Mouse (Mus musculus): ENCODE measurements around the gene Cux1. TPM values are rescaled to one million over a fixed set of nuclear protein-coding genes. Genes with fewer than 3 reads are reported as not detected.
"Not testable (repeated sequence)": the region's sequence is repeated elsewhere in the genome, so short reads cannot be mapped to it uniquely, and the experiment has no call there.

Gene Cux1
- polyA plus RNA-seq, 1 experiment from 2014 or later, result 112 TPM

DNA sequence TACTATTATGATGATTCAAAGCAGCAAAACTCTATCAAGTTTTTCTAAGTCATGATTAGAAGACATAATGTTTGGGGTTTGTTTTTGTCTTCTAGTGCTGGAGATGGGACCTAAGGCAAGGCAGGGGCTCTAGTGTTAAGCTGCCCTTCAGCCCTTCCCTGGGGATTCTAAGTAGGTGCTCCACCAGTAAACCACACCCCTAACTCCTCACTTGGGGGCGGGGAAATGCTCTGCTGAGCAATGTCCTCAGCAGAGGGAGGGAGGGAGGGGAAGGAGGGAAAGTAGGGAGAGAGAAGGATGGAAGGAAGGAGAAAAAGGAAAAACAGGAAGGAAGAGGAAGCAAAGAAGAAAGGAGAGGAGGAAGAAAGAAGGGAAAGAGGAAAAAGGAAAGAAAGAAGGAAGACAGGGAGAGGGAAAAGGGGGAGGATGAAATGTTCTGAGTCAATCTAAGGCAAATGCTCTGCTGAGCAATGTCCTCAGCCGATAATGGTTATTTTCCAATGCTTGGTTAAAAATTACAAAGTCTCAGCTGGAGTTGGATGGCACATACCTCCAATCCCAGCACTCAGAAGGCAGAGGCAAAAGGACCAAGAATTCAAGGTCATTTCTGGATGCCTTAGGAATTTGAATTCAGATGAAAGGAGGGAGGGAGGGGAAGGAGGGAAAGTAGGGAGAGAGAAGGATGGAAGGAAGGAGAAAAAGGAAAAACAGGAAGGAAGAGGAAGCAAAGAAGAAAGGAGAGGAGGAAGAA lies 96.1 kb downstream of the Cux1 start:
- not testable (repeated sequence) for H3K9me3 ChIP-seq (ENCODE audit: control insufficient read depth, low read length); H3K4me2 ChIP-seq (ENCODE audit: low read length); H3K27me3 ChIP-seq (ENCODE audit: control insufficient read depth, insufficient read depth, low read length); H3K36me3 ChIP-seq (ENCODE audit: control insufficient read depth, insufficient read depth, low read length); ATAC-seq (ENCODE audit: low FRiP score, low TSS enrichment); H3K9ac ChIP-seq (replicated peaks; ENCODE audit: low read length); DNase-seq; H3K27ac ChIP-seq (replicated peaks; ENCODE audit: low read depth, low read length); H3K4me3 ChIP-seq (replicated peaks; ENCODE audit: low read depth, low read length)
- H3K4me1 ChIP-seq (ENCODE audit: control insufficient read depth, insufficient read depth, low read length), result peaks cover 33% of the 10 kb centered on the region
- 56% methylated on average over 2 of the region's 2 CpGs for WGBS

DNA sequence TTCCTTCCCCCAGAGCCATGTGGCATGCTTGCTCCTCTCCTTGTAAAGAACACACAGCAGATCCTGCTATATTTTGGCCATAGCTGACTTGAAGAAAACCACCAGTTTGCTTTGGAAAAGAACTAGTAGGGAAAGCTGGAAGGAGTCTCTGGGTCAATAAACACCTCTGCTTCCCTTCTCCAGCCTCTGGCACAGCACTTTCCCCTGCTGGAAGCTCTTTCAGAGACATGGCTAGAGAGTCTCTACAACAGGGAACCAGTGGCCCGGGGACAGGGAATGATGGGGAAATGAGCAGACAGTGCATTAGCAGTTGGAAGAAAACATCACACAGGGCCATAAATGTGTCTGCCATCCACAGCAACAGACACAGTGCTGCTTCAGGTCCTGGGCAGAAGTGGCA lies 98.0 kb downstream of the Cux1 start:
- H3K27me3 ChIP-seq (ENCODE audit: control insufficient read depth, insufficient read depth, low read length), result no peaks in the 10 kb centered on the region
- WGBS, result 71% methylated on average over 1 of the region's 1 CpGs
- no peaks in the 10 kb centered on the region for H3K36me3 ChIP-seq (ENCODE audit: control insufficient read depth, insufficient read depth, low read length)
- DNase-seq (no peak), ATAC-seq (ENCODE audit: low FRiP score, low TSS enrichment) (no peak)
- no peak overlapping the region for H3K27ac ChIP-seq (replicated peaks; ENCODE audit: low read depth, low read length)
- H3K9ac ChIP-seq (replicated peaks; ENCODE audit: low read length), result no peak overlapping the region
- no peaks in the 10 kb centered on the region for H3K9me3 ChIP-seq (ENCODE audit: control insufficient read depth, low read length)
- no peak overlapping the region for H3K4me2 ChIP-seq (ENCODE audit: low read length)
- H3K4me3 ChIP-seq (replicated peaks; ENCODE audit: low read depth, low read length), result no peak overlapping the region
- H3K4me1 ChIP-seq (ENCODE audit: control insufficient read depth, insufficient read depth, low read length), result peaks cover 39% of the 10 kb centered on the region

DNA sequence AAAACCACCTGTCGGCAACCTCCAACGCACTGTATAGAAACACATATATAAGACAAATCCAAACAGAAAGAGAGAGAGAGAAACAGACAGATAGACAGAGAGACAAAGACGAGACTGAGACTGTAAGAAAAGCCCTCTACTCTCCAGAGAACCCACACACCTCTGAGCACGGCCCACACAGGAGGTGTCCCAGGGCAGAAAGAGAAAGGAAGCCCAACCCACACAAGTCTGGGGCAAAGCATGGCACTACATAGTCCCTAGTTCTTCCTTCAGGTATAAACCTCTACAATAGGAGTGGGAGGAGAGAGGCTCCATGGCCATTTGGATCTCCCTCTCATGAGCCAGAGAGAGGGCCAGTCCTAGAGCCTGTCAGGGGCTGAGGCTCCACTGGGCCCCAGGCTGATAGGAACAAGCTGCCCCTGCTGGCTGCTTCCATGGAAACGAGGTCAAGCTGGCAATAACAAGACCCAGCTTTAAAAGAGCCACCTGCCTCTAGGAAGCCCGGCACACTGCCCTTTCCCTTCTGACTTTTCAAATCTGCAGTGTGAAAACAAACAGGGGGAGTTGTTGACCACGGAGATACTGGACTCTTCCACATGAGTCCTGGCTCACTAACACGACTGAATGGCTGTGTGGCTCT lies 99.8 kb downstream of the Cux1 start:
- no peak for ATAC-seq (ENCODE audit: low FRiP score, low TSS enrichment)
- no peak overlapping the region for H3K9ac ChIP-seq (replicated peaks; ENCODE audit: low read length)
- DNase-seq, result peak; percentile 58
- H3K27me3 ChIP-seq (ENCODE audit: control insufficient read depth, insufficient read depth, low read length), result no peaks in the 10 kb centered on the region
- H3K36me3 ChIP-seq (ENCODE audit: control insufficient read depth, insufficient read depth, low read length), result no peaks in the 10 kb centered on the region
- no peak overlapping the region for H3K4me3 ChIP-seq (replicated peaks; ENCODE audit: low read depth, low read length)
- no peak overlapping the region for H3K4me2 ChIP-seq (ENCODE audit: low read length)
- peaks cover 27% of the 10 kb centered on the region for H3K4me1 ChIP-seq (ENCODE audit: control insufficient read depth, insufficient read depth, low read length)
- WGBS, result 26% methylated on average over 7 of the region's 8 CpGs
- no peak overlapping the region for H3K27ac ChIP-seq (replicated peaks; ENCODE audit: low read depth, low read length)
- no peaks in the 10 kb centered on the region for H3K9me3 ChIP-seq (ENCODE audit: control insufficient read depth, low read length)

DNA sequence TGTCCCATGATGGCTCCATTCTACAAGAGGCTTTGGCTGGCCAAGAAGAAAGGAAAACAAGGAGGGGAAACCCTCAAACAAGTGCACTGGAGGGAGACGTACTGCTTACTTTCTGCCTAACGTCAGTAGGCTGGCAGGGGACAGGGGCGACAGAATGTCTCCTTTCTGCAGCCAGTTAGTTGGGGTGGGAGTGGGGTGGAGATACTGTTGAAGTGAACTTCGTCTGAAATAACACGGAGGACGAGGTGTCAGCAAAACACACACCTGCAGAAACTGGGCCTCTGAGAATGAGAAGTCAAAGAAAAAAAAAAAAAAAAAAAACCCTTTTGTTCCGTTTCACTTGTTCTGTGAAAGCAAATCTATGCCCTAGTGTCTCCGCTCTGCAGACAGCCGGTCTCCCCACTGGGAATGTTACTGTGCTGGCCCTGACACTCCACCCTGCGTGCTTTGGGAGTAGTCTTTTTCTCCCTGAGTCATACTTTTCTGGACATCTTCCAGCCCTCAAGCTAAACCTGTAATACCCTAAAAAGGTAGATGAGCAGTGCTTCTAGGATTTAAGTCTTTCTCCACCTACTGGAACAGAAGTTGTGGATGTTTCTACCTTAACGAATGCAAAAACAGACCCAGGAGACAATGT lies 101.4 kb downstream of the Cux1 start:
- Histone ChIP-seq H3K27ac (replicated peaks; ENCODE audit: low read depth, low read length) (no peak overlapping the region), H3K4me3 (replicated peaks; ENCODE audit: low read depth, low read length) (no peak overlapping the region), H3K9ac (replicated peaks; ENCODE audit: low read length) (no peak overlapping the region), H3K27me3 (ENCODE audit: control insufficient read depth, insufficient read depth, low read length) (no peaks in the 10 kb centered on the region), H3K4me2 (ENCODE audit: low read length) (no peak overlapping the region), H3K4me1 (ENCODE audit: control insufficient read depth, insufficient read depth, low read length) (peaks cover 27% of the 10 kb centered on the region), H3K9me3 (ENCODE audit: control insufficient read depth, low read length) (no peaks in the 10 kb centered on the region), H3K36me3 (ENCODE audit: control insufficient read depth, insufficient read depth, low read length) (no peaks in the 10 kb centered on the region)
- WGBS, result 50% methylated on average over 11 of the region's 11 CpGs
- ATAC-seq (ENCODE audit: low FRiP score, low TSS enrichment), result no peak
- DNase-seq, result no peak

DNA sequence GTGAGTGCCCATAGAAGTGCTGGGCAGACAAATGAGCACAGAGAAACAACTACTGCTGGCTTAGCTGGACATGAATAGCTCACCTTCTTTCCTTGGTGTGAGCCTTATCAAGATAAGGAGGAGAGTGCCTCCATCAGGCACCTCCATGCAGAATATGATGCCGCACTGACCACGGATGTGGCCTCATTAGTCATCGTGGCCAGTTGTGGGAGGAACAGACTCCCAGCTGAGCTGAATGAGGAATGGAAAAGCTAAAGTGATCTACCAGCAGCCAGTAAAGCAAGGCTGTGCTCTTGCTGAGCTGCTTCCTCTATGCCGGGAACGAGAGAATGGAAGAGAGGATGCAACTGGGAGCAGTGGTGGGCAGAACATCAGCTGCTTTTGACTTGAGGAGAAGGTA lies 101.9 kb downstream of the Cux1 start:
- no peak overlapping the region for H3K4me3 ChIP-seq (replicated peaks; ENCODE audit: low read depth, low read length)
- H3K4me2 ChIP-seq (ENCODE audit: low read length), result no peak overlapping the region
- no peak overlapping the region for H3K27ac ChIP-seq (replicated peaks; ENCODE audit: low read depth, low read length)
- WGBS, result 77% methylated on average over 5 of the region's 5 CpGs
- H3K27me3 ChIP-seq (ENCODE audit: control insufficient read depth, insufficient read depth, low read length), result no peaks in the 10 kb centered on the region
- no peaks in the 10 kb centered on the region for H3K36me3 ChIP-seq (ENCODE audit: control insufficient read depth, insufficient read depth, low read length)
- H3K4me1 ChIP-seq (ENCODE audit: control insufficient read depth, insufficient read depth, low read length), result peaks cover 27% of the 10 kb centered on the region
- no peak overlapping the region for H3K9ac ChIP-seq (replicated peaks; ENCODE audit: low read length)
- ATAC-seq (ENCODE audit: low FRiP score, low TSS enrichment) (no peak), DNase-seq (no peak)
- H3K9me3 ChIP-seq (ENCODE audit: control insufficient read depth, low read length), result no peaks in the 10 kb centered on the region

DNA sequence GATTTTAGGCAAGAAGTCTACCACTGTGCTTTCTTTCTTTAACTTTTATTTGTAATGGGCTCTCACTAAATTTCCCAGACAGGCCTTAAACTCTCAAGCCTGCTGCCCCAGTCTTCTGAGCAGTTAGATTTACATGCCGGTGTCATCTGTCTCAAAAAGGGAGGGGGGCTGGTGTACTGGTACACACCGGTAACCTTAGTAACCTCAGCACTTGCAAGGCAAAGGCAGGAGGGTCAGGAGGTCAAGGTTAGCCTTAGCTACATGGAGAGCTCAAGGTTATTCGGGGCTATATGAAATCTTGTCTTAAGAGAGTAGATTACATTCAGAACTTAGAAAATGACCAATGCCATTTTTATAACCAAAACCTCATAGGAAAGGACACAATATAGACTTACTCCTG lies 102.4 kb downstream of the Cux1 start:
- H3K4me2 ChIP-seq (ENCODE audit: low read length), result no peak overlapping the region
- H3K27ac ChIP-seq (replicated peaks; ENCODE audit: low read depth, low read length), result no peak overlapping the region
- no peak overlapping the region for H3K4me3 ChIP-seq (replicated peaks; ENCODE audit: low read depth, low read length)
- no peaks in the 10 kb centered on the region for H3K36me3 ChIP-seq (ENCODE audit: control insufficient read depth, insufficient read depth, low read length)
- H3K27me3 ChIP-seq (ENCODE audit: control insufficient read depth, insufficient read depth, low read length), result no peaks in the 10 kb centered on the region
- peaks cover 27% of the 10 kb centered on the region for H3K4me1 ChIP-seq (ENCODE audit: control insufficient read depth, insufficient read depth, low read length)
- no peak overlapping the region for H3K9ac ChIP-seq (replicated peaks; ENCODE audit: low read length)
- no peak for ATAC-seq (ENCODE audit: low FRiP score, low TSS enrichment)
- WGBS, result 69% methylated on average over 3 of the region's 3 CpGs
- no peaks in the 10 kb centered on the region for H3K9me3 ChIP-seq (ENCODE audit: control insufficient read depth, low read length)
- no peak for DNase-seq

DNA sequence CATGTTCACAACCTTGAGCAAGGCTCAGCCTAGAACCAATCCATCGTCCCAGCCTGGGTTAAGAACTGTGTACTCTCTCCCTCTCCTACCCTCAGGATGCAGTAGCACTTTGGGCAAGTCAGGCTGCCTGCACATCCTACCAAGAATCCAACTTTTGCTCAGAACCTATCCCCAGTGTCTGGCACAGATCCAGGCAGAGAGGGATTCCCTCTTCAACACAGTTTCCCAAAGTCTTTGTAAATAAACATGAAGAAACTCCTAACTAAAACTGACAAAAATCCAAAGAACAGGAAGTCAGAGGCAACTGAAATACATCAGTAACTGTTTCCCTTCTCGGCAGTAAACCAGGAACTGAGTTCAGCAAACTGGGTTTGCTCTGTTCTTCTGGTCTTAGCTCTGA lies 103.2 kb downstream of the Cux1 start:
- Histone ChIP-seq H3K27ac (replicated peaks; ENCODE audit: low read depth, low read length) (no peak overlapping the region), H3K4me2 (ENCODE audit: low read length) (no peak overlapping the region), H3K4me3 (replicated peaks; ENCODE audit: low read depth, low read length) (no peak overlapping the region), H3K36me3 (ENCODE audit: control insufficient read depth, insufficient read depth, low read length) (no peaks in the 10 kb centered on the region), H3K9ac (replicated peaks; ENCODE audit: low read length) (no peak overlapping the region), H3K27me3 (ENCODE audit: control insufficient read depth, insufficient read depth, low read length) (no peaks in the 10 kb centered on the region), H3K9me3 (ENCODE audit: control insufficient read depth, low read length) (no peaks in the 10 kb centered on the region), H3K4me1 (ENCODE audit: control insufficient read depth, insufficient read depth, low read length) (peaks cover 24% of the 10 kb centered on the region)
- no peak for ATAC-seq (ENCODE audit: low FRiP score, low TSS enrichment)
- WGBS, result 89% methylated on average over 2 of the region's 2 CpGs
- no peak for DNase-seq

DNA sequence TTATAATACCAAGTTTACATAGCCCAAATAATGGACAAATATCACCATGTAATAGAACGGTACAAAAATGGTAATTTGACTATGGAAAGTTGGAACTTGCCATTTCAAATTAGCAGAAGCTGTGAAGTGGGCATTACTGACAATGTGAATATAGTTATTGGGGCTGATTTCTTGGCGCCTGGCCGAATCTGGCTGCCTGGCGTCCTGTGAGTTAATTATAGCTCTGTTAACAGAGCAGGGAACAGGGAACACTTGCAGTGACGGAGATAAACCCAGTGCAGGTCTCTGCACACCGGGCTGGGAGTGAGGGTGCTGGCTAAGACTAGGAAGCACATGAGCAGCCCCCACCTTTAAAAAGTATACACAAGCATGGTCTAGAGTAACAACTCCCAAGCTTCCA lies 104.7 kb downstream of the Cux1 start:
- ATAC-seq (ENCODE audit: low FRiP score, low TSS enrichment), result no peak
- H3K27ac ChIP-seq (replicated peaks; ENCODE audit: low read depth, low read length), result no peak overlapping the region

DNA sequence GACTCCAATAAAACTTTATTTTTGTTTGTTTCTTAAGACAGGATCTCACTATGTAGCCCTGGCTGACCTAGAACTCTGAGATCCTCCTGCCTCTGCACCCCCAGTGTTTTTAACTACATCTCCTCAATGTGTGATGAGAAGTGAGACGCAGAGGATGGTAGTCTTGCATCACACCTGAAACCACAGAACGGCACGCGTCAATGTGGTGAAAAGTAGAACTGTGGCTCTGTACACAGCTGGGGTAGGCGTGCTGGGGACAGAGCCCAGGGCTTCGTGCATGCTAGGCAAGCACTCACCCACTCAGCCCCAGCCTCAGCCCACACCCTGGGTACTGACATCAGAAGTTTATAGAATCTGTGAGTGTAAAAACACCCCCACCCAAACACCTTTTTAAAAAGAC lies 107.4 kb downstream of the Cux1 start:
- Histone ChIP-seq H3K9me3 (ENCODE audit: control insufficient read depth, low read length) (no peaks in the 10 kb centered on the region), H3K4me1 (ENCODE audit: control insufficient read depth, insufficient read depth, low read length) (no peaks in the 10 kb centered on the region), H3K4me2 (ENCODE audit: low read length) (no peak overlapping the region), H3K27me3 (ENCODE audit: control insufficient read depth, insufficient read depth, low read length) (no peaks in the 10 kb centered on the region), H3K36me3 (ENCODE audit: control insufficient read depth, insufficient read depth, low read length) (no peaks in the 10 kb centered on the region), H3K27ac (replicated peaks; ENCODE audit: low read depth, low read length) (no peak overlapping the region), H3K4me3 (replicated peaks; ENCODE audit: low read depth, low read length) (no peak overlapping the region), H3K9ac (replicated peaks; ENCODE audit: low read length) (no peak overlapping the region)
- WGBS, result 96% methylated on average over 6 of the region's 6 CpGs
- ATAC-seq (ENCODE audit: low FRiP score, low TSS enrichment) (no peak), DNase-seq (no peak)

More for the DNA sequence above, 104.7 kb downstream of the Cux1 start:
- H3K36me3 ChIP-seq (ENCODE audit: control insufficient read depth, insufficient read depth, low read length), result no peaks in the 10 kb centered on the region
- 73% methylated on average over 6 of the region's 6 CpGs for WGBS
- H3K9me3 ChIP-seq (ENCODE audit: control insufficient read depth, low read length), result no peaks in the 10 kb centered on the region
- no peak overlapping the region for H3K4me2 ChIP-seq (ENCODE audit: low read length)
- peak; percentile 25 for DNase-seq
- H3K4me1 ChIP-seq (ENCODE audit: control insufficient read depth, insufficient read depth, low read length), result peaks cover 13% of the 10 kb centered on the region
- H3K27me3 ChIP-seq (ENCODE audit: control insufficient read depth, insufficient read depth, low read length), result no peaks in the 10 kb centered on the region
- H3K9ac ChIP-seq (replicated peaks; ENCODE audit: low read length), result no peak overlapping the region
- H3K4me3 ChIP-seq (replicated peaks; ENCODE audit: low read depth, low read length), result no peak overlapping the region
